Mouse (Mus musculus) lung, adult 2 months (tissue): ENCODE measurements at regions not wholly inside any gene's neighbourhood (a gene's known extent, or its start where the extent isn't known, plus 50 kb on each side); places are given as distances from the start of the nearest gene placed in this dataset.

ENCODE experiments used
- CTCF ChIP-seq: fragments of 200-500 bp; IDR thresholded peaks from 2 replicates; pipeline ENCODE4 v1.5.1; 2011; ENCODE audit warnings: mild to moderate bottlenecking, low read length, control low read depth; ENCODE audit not compliant: insufficient read depth
- POLR2A ChIP-seq: fragments of 200-500 bp; IDR thresholded peaks from 2 replicates; pipeline ENCODE4 v1.6.1; 2011; ENCODE audit warnings: low read depth, mild to moderate bottlenecking, control low read depth, low read length, borderline replicate concordance; ENCODE audit errors: extremely low read depth

GRCm38 (mm10) chr16:50519610-50520009, 71.3 kb downstream of the Ccdc54 start:
- TF ChIP-seq CTCF (no peak), POLR2A (no peak)
